ENCODE assay signal across 8 mouse cellular contexts in the genomic region with DNA sequence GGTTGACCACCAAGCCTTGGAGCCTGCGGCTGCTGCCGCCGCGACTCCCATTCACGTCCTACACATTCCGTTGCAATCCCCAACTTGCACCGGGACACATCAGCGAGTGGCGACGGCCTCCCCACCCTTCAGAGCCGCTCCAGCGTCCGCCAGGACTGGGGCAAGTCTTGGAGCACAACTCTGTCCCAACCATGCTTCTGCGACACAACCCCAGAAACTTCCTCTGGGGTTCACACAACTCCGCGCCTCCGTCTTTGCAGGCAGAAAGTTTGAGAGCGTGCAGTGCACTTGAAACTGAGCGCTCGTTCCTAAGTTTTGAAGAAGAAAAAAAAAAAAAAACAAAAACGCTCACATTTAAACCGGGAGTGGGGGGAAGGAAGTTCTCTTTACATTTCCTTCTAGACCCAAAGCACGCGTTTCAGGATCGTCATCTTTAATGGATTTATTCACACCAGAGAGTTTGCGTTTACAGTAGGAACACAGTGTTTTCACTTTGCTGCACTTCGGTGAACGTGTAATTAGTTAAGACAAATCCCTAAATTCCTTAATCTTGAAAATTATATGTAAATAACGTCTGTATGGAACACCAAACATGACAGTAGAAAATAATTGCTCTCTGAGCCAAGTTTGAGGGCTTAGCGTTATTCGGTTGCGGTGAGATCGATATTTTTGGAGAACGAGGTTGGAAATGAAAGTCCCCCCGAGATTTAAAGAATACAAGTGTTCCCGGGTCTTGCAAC. TPM values are rescaled to one million over a fixed set of nuclear protein-coding genes. Genes with fewer than 3 reads are reported as not detected.
A peak's percentile ranks its signal among the peaks of the same experiment; 100 is the strongest.
DNase-seq lines count a peak whose midpoint lies in the region; ATAC-seq lines count a peak whose summit lies in the region.

No protein-coding gene starts in this region.

- DNase-seq in lung, adult 18-20 months: peak; percentile 30 to 48
- DNase-seq in lung, postnatal 25 days (ENCODE audit: low spot score): no peak
- DNase-seq in c-Kit-positive CD71-positive TER-119-negative erythroid progenitor cells, embryonic 14.5 days (ENCODE audit: low read depth): peak; percentile 32
- peak; percentile 40 for DNase-seq in gastrocnemius, postnatal 10 days
- peak; percentile 46 for DNase-seq in kidney, adult 9 months
- DNase-seq in lung, postnatal 10 days: peak; percentile 38
- peak; percentile 37 to 41 for DNase-seq in right cerebral cortex, postnatal 10 days (ENCODE audit: low spot score in 2 of 2)

- ATAC-seq in erythroid progenitor cell, adult 5-6 weeks (replicated peaks; ENCODE audit: low FRiP score, poor library complexity, severe bottlenecking): no peak

RNA-seq across cellular contexts. Expression of a gene that starts 0.9 kb away (rescaled TPM):
- total RNA-seq in gastrocnemius, postnatal 10 days (2021): 10 to 100 TPM; 87.0 to 97.5 TPM
- total RNA-seq in erythroid progenitor cell, adult 5-6 weeks (2015; ENCODE audit: low replicate concordance): 42.3 and 57.3 TPM in 2 replicates
- total RNA-seq in erythroid progenitor cell, adult 5-6 weeks (2017; ENCODE audit: low replicate concordance): 71.5 and 79.1 TPM in 2 replicates
